Mouse (Mus musculus): ENCODE measurements at regions not wholly inside any gene's neighbourhood (a gene's known extent, or its start where the extent isn't known, plus 50 kb on each side); places are given as distances from the start of the nearest gene placed in this dataset.

- Histone ChIP-seq H3K27ac (replicated peaks) (no peak overlapping the region), H3K4me1 (no peaks in the 10 kb centered on the region), H3K9me3 (no peaks in the 10 kb centered on the region), H3K4me3 (no peak overlapping the region), H3K36me3 (replicated peaks) (no peaks in the 10 kb centered on the region), H3K27me3 (replicated peaks; ENCODE audit: low read depth, poor library complexity, severe bottlenecking) (no peaks in the 10 kb centered on the region)
- DNase-seq (ENCODE audit: low spot score) = no peak
- WGBS = 66% methylated on average over 2 of the region's 2 CpGs
Measured at GRCm38 (mm10) chr3:64898610-64899009, 54.0 kb upstream of the Vmn2r7 start.

- 48% methylated on average over 2 of the region's 2 CpGs for WGBS
- no peaks in the 10 kb centered on the region for H3K27me3 ChIP-seq (replicated peaks; ENCODE audit: low read depth, poor library complexity, severe bottlenecking)
- no peak overlapping the region for H3K27ac ChIP-seq (replicated peaks)
- H3K36me3 ChIP-seq (replicated peaks) = no peaks in the 10 kb centered on the region
- no peaks in the 10 kb centered on the region for H3K4me1 ChIP-seq
- no peak overlapping the region for H3K4me3 ChIP-seq
- no peak for DNase-seq (ENCODE audit: low spot score)
- no peaks in the 10 kb centered on the region for H3K9me3 ChIP-seq
Measured at GRCm38 (mm10) chr3:64901317-64901892, 56.8 kb upstream of the Vmn2r7 start.

GRCm38 (mm10) chr3:64949307-64949706 is 104.7 kb upstream of the Vmn2r7 start:
- Histone ChIP-seq H3K9me3 (no peaks in the 10 kb centered on the region), H3K4me3 (peak overlapping the region; percentile 50), H3K4me1 (peaks cover 7% of the 10 kb centered on the region), H3K27me3 (replicated peaks; ENCODE audit: low read depth, poor library complexity, severe bottlenecking) (peaks cover 18% of the 10 kb centered on the region), H3K36me3 (replicated peaks) (no peaks in the 10 kb centered on the region), H3K27ac (replicated peaks) (no peak overlapping the region)
- peak; percentile 31 for DNase-seq (ENCODE audit: low spot score)
- 6% methylated on average over 16 of the region's 16 CpGs for WGBS

- no peaks in the 10 kb centered on the region for H3K9me3 ChIP-seq
- no peaks in the 10 kb centered on the region; the same call in 1 of the 2 replicates for H3K4me1 ChIP-seq
- H3K4me3 ChIP-seq = no peak overlapping the region
- no peaks in the 10 kb centered on the region for H3K36me3 ChIP-seq (replicated peaks)
- no peak for DNase-seq (ENCODE audit: low spot score)
- WGBS = 69% methylated on average over 5 of the region's 5 CpGs
- H3K27ac ChIP-seq (replicated peaks) = no peak overlapping the region
- H3K27me3 ChIP-seq (replicated peaks; ENCODE audit: low read depth, poor library complexity, severe bottlenecking) = no peaks in the 10 kb centered on the region
Measured at GRCm38 (mm10) chr3:64964667-64965415, 120.3 kb upstream of the Vmn2r7 start.

- Histone ChIP-seq H3K4me3 (no peak overlapping the region), H3K27ac (replicated peaks) (no peak overlapping the region), H3K4me1 (no peaks in the 10 kb centered on the region; the same call in 1 of the 2 replicates), H3K9me3 (no peaks in the 10 kb centered on the region), H3K36me3 (replicated peaks) (no peaks in the 10 kb centered on the region), H3K27me3 (replicated peaks; ENCODE audit: low read depth, poor library complexity, severe bottlenecking) (no peaks in the 10 kb centered on the region)
- DNase-seq (ENCODE audit: low spot score) = peak; percentile 23
- 39% methylated on average over 6 of the region's 6 CpGs for WGBS
Measured at GRCm38 (mm10) chr3:64965416-64965980, 120.9 kb upstream of the Vmn2r7 start.

- DNase-seq (ENCODE audit: low spot score) = no peak
- Histone ChIP-seq H3K4me1 (no peaks in the 10 kb centered on the region; the same call in 1 of the 2 replicates), H3K27me3 (replicated peaks; ENCODE audit: low read depth, poor library complexity, severe bottlenecking) (no peaks in the 10 kb centered on the region), H3K4me3 (no peak overlapping the region), H3K36me3 (replicated peaks) (no peaks in the 10 kb centered on the region), H3K27ac (replicated peaks) (no peak overlapping the region), H3K9me3 (no peaks in the 10 kb centered on the region)
- WGBS = 70% methylated on average over 3 of the region's 3 CpGs
Measured at GRCm38 (mm10) chr3:64968275-64968674, 123.7 kb upstream of the Vmn2r7 start.

- WGBS = 77% methylated on average over 2 of the region's 2 CpGs
- Histone ChIP-seq H3K27me3 (replicated peaks; ENCODE audit: low read depth, poor library complexity, severe bottlenecking) (no peaks in the 10 kb centered on the region), H3K4me3 (no peak overlapping the region), H3K27ac (replicated peaks) (no peak overlapping the region), H3K4me1 (no peaks in the 10 kb centered on the region), H3K36me3 (replicated peaks) (no peaks in the 10 kb centered on the region), H3K9me3 (0 out of 2 replicates have a peak, but pooled peaks cover 3% of the 10 kb centered on the region)
- no peak for DNase-seq (ENCODE audit: low spot score)
Measured at GRCm38 (mm10) chr3:64984369-64984768, 124.8 kb upstream of the Kcnab1 start.

- Histone ChIP-seq H3K27ac (replicated peaks) (no peak overlapping the region), H3K4me3 (no peak overlapping the region), H3K4me1 (no peaks in the 10 kb centered on the region), H3K9me3 (0 out of 2 replicates have a peak, but pooled peaks cover 3% of the 10 kb centered on the region), H3K36me3 (replicated peaks) (no peaks in the 10 kb centered on the region), H3K27me3 (replicated peaks; ENCODE audit: low read depth, poor library complexity, severe bottlenecking) (no peaks in the 10 kb centered on the region)
- 90% methylated on average over 1 of the region's 1 CpGs for WGBS
- DNase-seq (ENCODE audit: low spot score) = no peak
Measured at GRCm38 (mm10) chr3:64987665-64988064, 121.5 kb upstream of the Kcnab1 start.

GRCm38 (mm10) chr3:64996451-64996850 is 112.7 kb upstream of the Kcnab1 start:
- Histone ChIP-seq H3K4me1 (peaks cover 14% of the 10 kb centered on the region), H3K4me3 (no peak overlapping the region), H3K27me3 (replicated peaks; ENCODE audit: low read depth, poor library complexity, severe bottlenecking) (no peaks in the 10 kb centered on the region), H3K36me3 (replicated peaks) (no peaks in the 10 kb centered on the region), H3K27ac (replicated peaks) (no peak overlapping the region), H3K9me3 (no peaks in the 10 kb centered on the region)
- WGBS = 53% methylated on average over 4 of the region's 4 CpGs
- DNase-seq (ENCODE audit: low spot score) = peak; percentile 19

- H3K4me3 ChIP-seq = no peak overlapping the region
- no peaks in the 10 kb centered on the region for H3K36me3 ChIP-seq (replicated peaks)
- no peaks in the 10 kb centered on the region for H3K9me3 ChIP-seq
- H3K27me3 ChIP-seq (replicated peaks; ENCODE audit: low read depth, poor library complexity, severe bottlenecking) = no peaks in the 10 kb centered on the region
- H3K4me1 ChIP-seq = peaks cover 14% of the 10 kb centered on the region
- no peak overlapping the region for H3K27ac ChIP-seq (replicated peaks)
- no peak for DNase-seq (ENCODE audit: low spot score)
Measured at GRCm38 (mm10) chr3:64997552-64997951, 111.6 kb upstream of the Kcnab1 start.

GRCm38 (mm10) chr3:65001131-65001530 is 108.1 kb upstream of the Kcnab1 start:
- H3K27me3 ChIP-seq (replicated peaks; ENCODE audit: low read depth, poor library complexity, severe bottlenecking) = no peaks in the 10 kb centered on the region
- H3K36me3 ChIP-seq (replicated peaks) = no peaks in the 10 kb centered on the region
- no peaks in the 10 kb centered on the region for H3K9me3 ChIP-seq
- no peak overlapping the region for H3K27ac ChIP-seq (replicated peaks)
- peaks cover 9% of the 10 kb centered on the region for H3K4me1 ChIP-seq
- no peak overlapping the region for H3K4me3 ChIP-seq
- WGBS = 88% methylated on average over 4 of the region's 4 CpGs
- DNase-seq (ENCODE audit: low spot score) = no peak

GRCm38 (mm10) chr3:65002578-65002977 is 106.6 kb upstream of the Kcnab1 start:
- Histone ChIP-seq H3K36me3 (replicated peaks) (no peaks in the 10 kb centered on the region), H3K27me3 (replicated peaks; ENCODE audit: low read depth, poor library complexity, severe bottlenecking) (no peaks in the 10 kb centered on the region), H3K27ac (replicated peaks) (no peak overlapping the region), H3K4me3 (no peak overlapping the region), H3K9me3 (no peaks in the 10 kb centered on the region), H3K4me1 (no peaks in the 10 kb centered on the region)
- DNase-seq (ENCODE audit: low spot score) = no peak

- H3K4me3 ChIP-seq = no peak overlapping the region
- no peaks in the 10 kb centered on the region for H3K4me1 ChIP-seq
- 76% methylated on average over 1 of the region's 1 CpGs for WGBS
- DNase-seq (ENCODE audit: low spot score) = no peak
- no peak overlapping the region for H3K27ac ChIP-seq (replicated peaks)
- no peaks in the 10 kb centered on the region for H3K9me3 ChIP-seq
- H3K27me3 ChIP-seq (replicated peaks; ENCODE audit: low read depth, poor library complexity, severe bottlenecking) = no peaks in the 10 kb centered on the region
- H3K36me3 ChIP-seq (replicated peaks) = no peaks in the 10 kb centered on the region
Measured at GRCm38 (mm10) chr3:65006127-65006526, 103.1 kb upstream of the Kcnab1 start.

Measured in embryonic facial prominence, embryonic 10.5 days (tissue).